Mouse (Mus musculus): ENCODE measurements around the gene Klf1. TPM values are rescaled to one million over a fixed set of nuclear protein-coding genes. Genes with fewer than 3 reads are reported as not detected.

Gene Klf1
- polyA plus RNA-seq, 1 experiment from 2014 or later, result 1.1 TPM

- Histone ChIP-seq H3K27ac (no peak overlapping the region), H3K4me2 (ENCODE audit: low read length) (peak overlapping the region; percentile 94), H3K9ac (ENCODE audit: low read depth, low read length) (no peak overlapping the region), H3K9me3 (replicated peaks; ENCODE audit: low read length) (no peaks in the 10 kb centered on the region), H3K36me3 (ENCODE audit: insufficient read depth, low read length) (peaks cover 17% of the 10 kb centered on the region), H3K4me1 (replicated peaks; ENCODE audit: insufficient read depth, low read length) (peaks cover 9% of the 10 kb centered on the region), H3K27me3 (ENCODE audit: insufficient read depth, low read length) (no peaks in the 10 kb centered on the region), H3K4me3 (replicated peaks; ENCODE audit: low read depth, low read length) (peak overlapping the region; percentile 51; the same call in 1 of the 2 replicates)
- DNase-seq (ENCODE audit: low spot score) (no peak), ATAC-seq (replicated peaks; ENCODE audit: low FRiP score, low read depth) (no peak)
- WGBS, result 73% methylated on average over 4 of the region's 4 CpGs
- TF ChIP-seq CTCF (IDR thresholded peaks at IDR 0.05; ENCODE audit: low read depth), result no peak
Observed at GRCm38 (mm10) chr8:84873016-84873415, 28.7 kb upstream of the Klf1 start.

DNA sequence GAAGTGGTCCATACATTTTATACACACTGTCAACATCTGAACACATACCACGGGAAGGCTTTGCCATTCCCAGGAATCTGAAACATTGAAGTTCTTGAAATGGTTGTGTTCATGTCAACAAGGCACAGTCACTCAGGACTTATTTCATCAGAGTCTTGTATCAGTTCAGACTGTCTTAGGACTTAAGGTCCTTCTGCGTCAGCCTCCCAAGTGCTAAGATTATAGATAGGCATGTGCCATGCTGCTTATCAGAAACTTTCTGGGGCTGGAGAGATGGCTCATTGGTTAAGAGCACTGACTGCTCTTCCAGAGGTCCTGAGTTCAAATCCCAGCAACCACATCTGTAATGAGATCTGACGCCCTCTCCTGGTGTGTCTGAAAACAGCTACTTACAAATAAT, 27.4 kb upstream of the Klf1 start:
- no peak for TF ChIP-seq CTCF (IDR thresholded peaks at IDR 0.05; ENCODE audit: low read depth)
- H3K27me3 ChIP-seq (ENCODE audit: insufficient read depth, low read length), result no peaks in the 10 kb centered on the region
- H3K27ac ChIP-seq, result no peak overlapping the region

DNA sequence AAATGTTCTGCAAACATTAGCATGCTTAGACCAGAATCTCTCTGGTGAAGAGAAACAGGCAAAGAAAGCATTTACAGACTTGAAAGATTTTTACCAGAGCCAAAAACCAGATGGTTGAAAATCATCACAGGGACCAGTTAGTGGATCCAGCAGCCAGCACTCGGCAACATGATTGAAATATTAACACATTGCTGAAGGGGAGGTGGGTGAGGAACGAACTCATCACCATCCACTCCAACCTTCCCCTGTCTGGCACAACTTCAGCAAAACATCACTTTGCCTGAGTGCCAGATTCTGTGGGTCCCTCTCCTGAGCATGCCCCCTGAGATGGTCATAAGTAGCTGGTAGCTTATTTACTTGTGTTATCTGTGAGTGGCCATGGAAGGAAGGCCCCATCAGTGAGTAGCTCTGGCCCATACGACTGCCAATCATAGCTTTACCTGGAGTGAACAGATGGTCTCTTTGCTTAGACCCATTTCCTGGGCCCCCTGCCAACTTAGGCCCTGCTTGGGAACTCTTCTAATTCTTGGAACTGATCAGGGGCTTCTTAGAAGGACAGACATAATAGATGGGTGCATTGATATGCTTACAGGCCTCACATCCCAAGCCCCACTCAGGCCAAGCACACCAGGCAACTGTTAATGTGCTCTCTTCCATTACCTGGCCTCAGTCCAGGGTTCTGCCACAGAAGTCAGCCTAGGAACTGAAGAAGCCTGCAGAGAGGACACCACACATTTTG, 24.3 kb upstream of the Klf1 start:
- TF ChIP-seq CTCF (IDR thresholded peaks at IDR 0.05; ENCODE audit: low read depth), result no peak
- Histone ChIP-seq H3K36me3 (ENCODE audit: insufficient read depth, low read length) (no peaks in the 10 kb centered on the region), H3K4me1 (replicated peaks; ENCODE audit: insufficient read depth, low read length) (peaks cover 3% of the 10 kb centered on the region), H3K27ac (no peak overlapping the region), H3K27me3 (ENCODE audit: insufficient read depth, low read length) (no peaks in the 10 kb centered on the region), H3K9me3 (replicated peaks; ENCODE audit: low read length) (no peaks in the 10 kb centered on the region), H3K4me3 (replicated peaks; ENCODE audit: low read depth, low read length) (no peak overlapping the region), H3K4me2 (ENCODE audit: low read length) (no peak overlapping the region), H3K9ac (ENCODE audit: low read depth, low read length) (no peak overlapping the region)
- WGBS, result 88% methylated on average over 3 of the region's 3 CpGs
- DNase-seq (ENCODE audit: low spot score), result no peak
- no peak for ATAC-seq (replicated peaks; ENCODE audit: low FRiP score, low read depth)

More for the DNA sequence above, 27.4 kb upstream of the Klf1 start:
- ATAC-seq (replicated peaks; ENCODE audit: low FRiP score, low read depth) (no peak), DNase-seq (ENCODE audit: low spot score) (no peak)
- H3K4me3 ChIP-seq (replicated peaks; ENCODE audit: low read depth, low read length), result no peak overlapping the region
- no peak overlapping the region for H3K9ac ChIP-seq (ENCODE audit: low read depth, low read length)
- no peak overlapping the region for H3K4me2 ChIP-seq (ENCODE audit: low read length)
- H3K4me1 ChIP-seq (replicated peaks; ENCODE audit: insufficient read depth, low read length), result peaks cover 9% of the 10 kb centered on the region
- 0 out of 2 replicates have a peak, but pooled peaks cover 4% of the 10 kb centered on the region for H3K36me3 ChIP-seq (ENCODE audit: insufficient read depth, low read length)
- H3K9me3 ChIP-seq (replicated peaks; ENCODE audit: low read length), result no peaks in the 10 kb centered on the region
- WGBS, result 89% methylated on average over 3 of the region's 3 CpGs

GRCm38 (mm10) chr8:84878915-84879314, 22.8 kb upstream of the Klf1 start:
- Histone ChIP-seq H3K4me1 (replicated peaks; ENCODE audit: insufficient read depth, low read length) (no peaks in the 10 kb centered on the region), H3K27me3 (ENCODE audit: insufficient read depth, low read length) (no peaks in the 10 kb centered on the region), H3K9ac (ENCODE audit: low read depth, low read length) (no peak overlapping the region), H3K27ac (no peak overlapping the region), H3K9me3 (replicated peaks; ENCODE audit: low read length) (no peaks in the 10 kb centered on the region), H3K4me2 (ENCODE audit: low read length) (no peak overlapping the region), H3K36me3 (ENCODE audit: insufficient read depth, low read length) (no peaks in the 10 kb centered on the region), H3K4me3 (replicated peaks; ENCODE audit: low read depth, low read length) (no peak overlapping the region)
- TF ChIP-seq CTCF (IDR thresholded peaks at IDR 0.05; ENCODE audit: low read depth), result no peak
- 84% methylated on average over 1 of the region's 1 CpGs for WGBS
- no peak for ATAC-seq (replicated peaks; ENCODE audit: low FRiP score, low read depth)
- DNase-seq (ENCODE audit: low spot score), result no peak

GRCm38 (mm10) chr8:84884728-84885127, 17.0 kb upstream of the Klf1 start:
- Histone ChIP-seq H3K9me3 (replicated peaks; ENCODE audit: low read length) (no peaks in the 10 kb centered on the region), H3K4me3 (replicated peaks; ENCODE audit: low read depth, low read length) (no peak overlapping the region), H3K27ac (no peak overlapping the region), H3K36me3 (ENCODE audit: insufficient read depth, low read length) (peaks cover 23% of the 10 kb centered on the region), H3K4me2 (ENCODE audit: low read length) (no peak overlapping the region), H3K9ac (ENCODE audit: low read depth, low read length) (no peak overlapping the region), H3K4me1 (replicated peaks; ENCODE audit: insufficient read depth, low read length) (no peaks in the 10 kb centered on the region), H3K27me3 (ENCODE audit: insufficient read depth, low read length) (no peaks in the 10 kb centered on the region)
- TF ChIP-seq CTCF (IDR thresholded peaks at IDR 0.05; ENCODE audit: low read depth), result no peak
- ATAC-seq (replicated peaks; ENCODE audit: low FRiP score, low read depth) (no peak), DNase-seq (ENCODE audit: low spot score) (no peak)
- 91% methylated on average over 4 of the region's 4 CpGs for WGBS

- peaks cover 30% of the 10 kb centered on the region for H3K36me3 ChIP-seq (ENCODE audit: insufficient read depth, low read length)
Observed at GRCm38 (mm10) chr8:84888280-84888679, 13.4 kb upstream of the Klf1 start.

More at GRCm38 (mm10) chr8:84888280-84888679, 13.4 kb upstream of the Klf1 start:
- DNase-seq (ENCODE audit: low spot score) (no peak), ATAC-seq (replicated peaks; ENCODE audit: low FRiP score, low read depth) (no peak)
- 89% methylated on average over 3 of the region's 3 CpGs for WGBS
- no peak overlapping the region for H3K9ac ChIP-seq (ENCODE audit: low read depth, low read length)
- no peak overlapping the region for H3K4me2 ChIP-seq (ENCODE audit: low read length)
- no peak overlapping the region for H3K27ac ChIP-seq
- no peaks in the 10 kb centered on the region for H3K27me3 ChIP-seq (ENCODE audit: insufficient read depth, low read length)
- TF ChIP-seq CTCF (IDR thresholded peaks at IDR 0.05; ENCODE audit: low read depth), result no peak
- no peaks in the 10 kb centered on the region for H3K9me3 ChIP-seq (replicated peaks; ENCODE audit: low read length)
- 0 out of 2 replicates have a peak, but pooled peaks cover 7% of the 10 kb centered on the region for H3K4me1 ChIP-seq (replicated peaks; ENCODE audit: insufficient read depth, low read length)
- H3K4me3 ChIP-seq (replicated peaks; ENCODE audit: low read depth, low read length), result no peak overlapping the region
